Mouse (Mus musculus) MEL (cell line): ENCODE measurements around the gene Tmem151b.

Experiments
- BHLHE40 ChIP-seq: IDR thresholded peaks from 2 replicates; pipeline ENCODE4 v1.6.1; 2012; ENCODE audit warnings: low read depth, mild to moderate bottlenecking, inconsistent platforms, low read length, improper control_type of control experiment, borderline replicate concordance
- CHD1 ChIP-seq: IDR thresholded peaks from 2 replicates; pipeline ENCODE4 v1.6.1; 2012; ENCODE audit warnings: low read depth, mild to moderate bottlenecking, inconsistent platforms, low read length, improper control_type of control experiment
- CTCF ChIP-seq, 3 experiments: IDR thresholded peaks in 2 of 3; conservative IDR thresholded peaks in 1 of 3; 2 replicates each; pipeline ENCODE4 v1.5.1; 2011 to 2012; ENCODE audit warnings: low read length in 3 of 3, low read depth in 2 of 3, mild to moderate bottlenecking in 2 of 3, improper control_type of control experiment in 1 of 3, inconsistent platforms in 1 of 3, mixed read lengths in 1 of 3, moderate library complexity in 1 of 3; ENCODE audit not compliant: control insufficient read depth in 1 of 3, insufficient read depth in 1 of 3, poor library complexity in 1 of 3, severe bottlenecking in 1 of 3
- E2F4 ChIP-seq: IDR thresholded peaks from 2 replicates; pipeline ENCODE4 v1.6.1; 2011; ENCODE audit warnings: low read depth, low read length, improper control_type of control experiment, borderline replicate concordance
- ETS1 ChIP-seq: IDR thresholded peaks from 2 replicates; pipeline ENCODE4 v1.6.1; 2012; ENCODE audit warnings: low read depth, mild to moderate bottlenecking, inconsistent platforms, low read length, improper control_type of control experiment, moderate library complexity
- HCFC1 ChIP-seq: IDR thresholded peaks from 2 replicates; pipeline ENCODE4 v1.6.1; 2012; ENCODE audit warnings: low read depth, mild to moderate bottlenecking, inconsistent platforms, low read length, improper control_type of control experiment, moderate library complexity
- MAFK ChIP-seq: IDR thresholded peaks from 2 replicates; pipeline ENCODE4 v1.6.1; 2011; ENCODE audit warnings: low read depth, mild to moderate bottlenecking, low read length, improper control_type of control experiment, borderline replicate concordance
- MAX ChIP-seq: IDR thresholded peaks from 2 replicates; pipeline ENCODE4 v1.6.1; 2011; ENCODE audit warnings: low read length, improper control_type of control experiment
- NELFE ChIP-seq: IDR thresholded peaks from 2 replicates; pipeline ENCODE4 v1.6.1; 2011; ENCODE audit warnings: low read depth, low read length, improper control_type of control experiment
- POLR2A ChIP-seq, 2 experiments: IDR thresholded peaks; 2 replicates each; pipeline ENCODE4 v1.6.1; 2011 to 2012; ENCODE audit warnings: low read length in 2 of 2, mild to moderate bottlenecking in 2 of 2, control low read depth in 1 of 2, improper control_type of control experiment in 1 of 2, low read depth in 1 of 2, moderate library complexity in 1 of 2; ENCODE audit not compliant: control insufficient read depth in 1 of 2, insufficient read depth in 1 of 2, poor library complexity in 1 of 2
- TAL1 ChIP-seq: IDR thresholded peaks from 2 replicates; pipeline ENCODE4 v1.6.1; 2012; ENCODE audit warnings: mild to moderate bottlenecking, inconsistent platforms, low read length, moderate library complexity, mixed read lengths
- ZKSCAN1 ChIP-seq: IDR thresholded peaks from 2 replicates; pipeline ENCODE4 v1.6.1; 2012; ENCODE audit warnings: low read depth, mild to moderate bottlenecking, inconsistent platforms, low read length, improper control_type of control experiment, moderate library complexity
- ZMIZ1 ChIP-seq: IDR thresholded peaks from 2 replicates; pipeline ENCODE4 v1.6.1; 2012; ENCODE audit warnings: low read depth, mild to moderate bottlenecking, inconsistent platforms, low read length, improper control_type of control experiment, moderate library complexity

DNA sequence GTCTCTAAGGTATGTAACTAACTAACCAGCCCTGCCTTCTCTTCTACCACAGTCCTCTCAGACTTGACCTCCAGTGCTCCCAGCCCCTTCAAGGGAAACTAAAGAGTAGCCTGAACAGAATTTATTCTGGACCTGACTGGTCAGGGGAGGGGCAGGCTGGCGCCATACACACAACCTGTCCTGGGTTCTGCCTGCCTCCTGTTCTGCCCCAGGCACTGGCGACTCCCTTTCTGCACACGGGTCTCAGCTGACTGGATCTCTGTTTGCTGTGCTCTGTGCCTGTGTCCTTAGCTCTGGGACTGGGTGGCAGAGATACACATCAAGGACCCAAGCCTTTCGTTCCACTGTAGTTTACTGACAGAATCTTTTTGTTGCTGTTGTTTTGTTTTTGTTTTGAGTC is 30.1 kb upstream of the Tmem151b start:
- TF ChIP-seq ETS1: no peak
- no peak for TF ChIP-seq CTCF (IDR thresholded peaks at IDR 0.05 in 2 of 3, conservative IDR thresholded peaks at IDR 0.05 in 1 of 3; ENCODE audit: control insufficient read depth in 1 of 3, insufficient read depth in 1 of 3, low read depth in 2 of 3, low read length in 3 of 3, poor library complexity in 1 of 3, severe bottlenecking in 1 of 3)
- no peak for TF ChIP-seq MAX
- no peak for TF ChIP-seq TAL1
- TF ChIP-seq CHD1: no peak
- TF ChIP-seq NELFE: no peak
- TF ChIP-seq E2F4: no peak
- TF ChIP-seq ZMIZ1: no peak
- TF ChIP-seq POLR2A (IDR thresholded peaks at IDR 0.05; ENCODE audit: control insufficient read depth in 1 of 2, insufficient read depth in 1 of 2, low read depth in 1 of 2, low read length in 2 of 2, poor library complexity in 1 of 2): no peak
- no peak for TF ChIP-seq BHLHE40
- no peak for TF ChIP-seq HCFC1
- no peak for TF ChIP-seq MAFK
- no peak for TF ChIP-seq ZKSCAN1
